Mouse (Mus musculus): ENCODE data around the gene Ccdc191. TPM values are rescaled to one million over a fixed set of nuclear protein-coding genes. Genes with fewer than 3 reads are reported as not detected.

Ccdc191 gene
- polyA plus RNA-seq, 1 experiment from 2014 or later: 9.8 TPM

GRCm38 (mm10) chr16:43894501-43894900 lies 4.9 kb downstream of the Ccdc191 start:
- no peaks in the 10 kb centered on the region for H3K27me3 ChIP-seq

GRCm38 (mm10) chr16:43900138-43900537 lies 10.5 kb downstream of the Ccdc191 start:
- H3K27me3 ChIP-seq: no peaks in the 10 kb centered on the region
- no peak for ATAC-seq (ENCODE audit: insufficient number of reproducible peaks, low FRiP score, low TSS enrichment, low read depth)
- no peaks in the 10 kb centered on the region for H3K36me3 ChIP-seq
- no peak overlapping the region for H3K27ac ChIP-seq
- no peak overlapping the region for H3K9ac ChIP-seq
- no peaks in the 10 kb centered on the region for H3K9me3 ChIP-seq
- no peak overlapping the region for H3K4me3 ChIP-seq
- 86% methylated on average over 4 of the region's 4 CpGs for WGBS
- no peak overlapping the region for H3K4me2 ChIP-seq
- H3K4me1 ChIP-seq: no peaks in the 10 kb centered on the region

More at GRCm38 (mm10) chr16:43894501-43894900, 4.9 kb downstream of the Ccdc191 start:
- ATAC-seq (ENCODE audit: insufficient number of reproducible peaks, low FRiP score, low TSS enrichment, low read depth): no peak
- no peak overlapping the region for H3K4me3 ChIP-seq
- H3K27ac ChIP-seq: no peak overlapping the region
- H3K36me3 ChIP-seq: no peaks in the 10 kb centered on the region
- no peak overlapping the region for H3K4me2 ChIP-seq
- H3K9me3 ChIP-seq: no peaks in the 10 kb centered on the region
- no peak overlapping the region for H3K9ac ChIP-seq
- WGBS: 79% methylated on average over 8 of the region's 8 CpGs
- H3K4me1 ChIP-seq: peaks cover 5% of the 10 kb centered on the region

DNA sequence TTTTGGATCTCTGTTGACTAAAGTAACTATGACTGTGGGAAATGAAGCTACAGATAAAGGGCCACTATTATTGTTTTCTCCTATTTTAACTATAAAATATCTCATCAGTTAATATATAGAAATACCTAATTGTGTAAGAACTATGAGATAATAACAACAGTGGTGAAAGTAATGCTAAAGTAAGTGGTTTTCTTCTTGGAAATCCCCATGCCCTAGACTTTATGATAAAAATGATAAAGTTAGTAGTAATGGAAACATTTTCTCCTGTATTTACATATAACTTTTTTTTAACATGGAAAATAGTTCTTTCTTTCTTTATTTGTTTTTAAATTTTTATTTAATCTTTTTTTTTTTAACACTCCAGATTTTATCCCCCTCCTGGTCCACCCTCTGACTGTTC lies 11.0 kb downstream of the Ccdc191 start:
- Histone ChIP-seq H3K36me3 (no peaks in the 10 kb centered on the region), H3K4me1 (no peaks in the 10 kb centered on the region), H3K27me3 (no peaks in the 10 kb centered on the region), H3K4me3 (no peak overlapping the region), H3K27ac (no peak overlapping the region), H3K9me3 (no peaks in the 10 kb centered on the region), H3K4me2 (no peak overlapping the region), H3K9ac (no peak overlapping the region)
- no peak for ATAC-seq (ENCODE audit: insufficient number of reproducible peaks, low FRiP score, low TSS enrichment, low read depth)

DNA sequence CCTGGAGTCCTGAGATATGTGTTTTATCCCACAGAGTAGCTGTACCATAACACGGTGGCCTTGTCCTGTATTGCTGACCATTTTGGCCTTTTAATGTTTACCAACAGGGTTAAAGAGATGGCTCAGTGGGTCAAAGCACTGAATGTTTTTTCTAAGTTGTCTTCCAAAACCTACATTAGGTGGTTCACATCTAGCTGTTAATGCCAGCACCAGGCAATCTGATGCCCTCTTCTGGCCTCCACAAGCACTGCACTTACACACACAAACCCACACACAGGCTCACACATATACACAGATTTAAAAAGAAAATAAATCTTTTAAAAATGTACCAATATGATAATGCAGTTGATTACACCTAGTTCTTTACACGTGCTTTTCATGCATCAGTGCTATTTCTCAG lies 19.3 kb downstream of the Ccdc191 start:
- Histone ChIP-seq H3K9ac (no peak overlapping the region), H3K4me1 (no peaks in the 10 kb centered on the region), H3K4me2 (no peak overlapping the region), H3K27ac (no peak overlapping the region), H3K4me3 (no peak overlapping the region), H3K9me3 (no peaks in the 10 kb centered on the region), H3K27me3 (no peaks in the 10 kb centered on the region), H3K36me3 (peaks cover 6% of the 10 kb centered on the region; the same call in 1 of the 2 replicates)
- ATAC-seq (ENCODE audit: insufficient number of reproducible peaks, low FRiP score, low TSS enrichment, low read depth): no peak
- WGBS: 87% methylated on average over 2 of the region's 2 CpGs

DNA sequence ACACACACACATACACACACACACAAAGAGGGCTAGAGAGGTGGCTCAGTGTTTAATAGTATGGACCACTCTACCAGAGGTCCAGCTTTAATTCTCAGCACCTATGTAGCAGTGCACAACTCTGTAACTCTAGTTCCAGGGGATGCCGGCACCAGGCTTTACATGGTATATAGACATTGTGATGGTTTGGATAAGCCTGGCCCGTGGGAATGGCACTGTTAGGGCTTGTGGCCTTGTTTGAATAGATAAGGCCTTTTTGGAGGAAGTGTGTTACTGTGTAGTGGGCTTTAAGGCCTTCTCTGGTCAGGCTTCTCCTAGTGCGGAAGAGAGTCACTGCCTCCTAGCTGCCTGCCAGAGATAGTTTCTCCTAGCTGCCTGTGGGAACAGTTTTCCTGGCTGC lies 29.3 kb downstream of the Ccdc191 start:
- 91% methylated on average over 3 of the region's 3 CpGs for WGBS
- no peak overlapping the region for H3K27ac ChIP-seq
- no peak overlapping the region for H3K4me3 ChIP-seq
- H3K27me3 ChIP-seq: no peaks in the 10 kb centered on the region
- H3K9me3 ChIP-seq: no peaks in the 10 kb centered on the region
- no peak overlapping the region for H3K4me2 ChIP-seq
- no peak overlapping the region for H3K9ac ChIP-seq
- H3K4me1 ChIP-seq: no peaks in the 10 kb centered on the region
- no peaks in the 10 kb centered on the region for H3K36me3 ChIP-seq
- ATAC-seq (ENCODE audit: insufficient number of reproducible peaks, low FRiP score, low TSS enrichment, low read depth): no peak

DNA sequence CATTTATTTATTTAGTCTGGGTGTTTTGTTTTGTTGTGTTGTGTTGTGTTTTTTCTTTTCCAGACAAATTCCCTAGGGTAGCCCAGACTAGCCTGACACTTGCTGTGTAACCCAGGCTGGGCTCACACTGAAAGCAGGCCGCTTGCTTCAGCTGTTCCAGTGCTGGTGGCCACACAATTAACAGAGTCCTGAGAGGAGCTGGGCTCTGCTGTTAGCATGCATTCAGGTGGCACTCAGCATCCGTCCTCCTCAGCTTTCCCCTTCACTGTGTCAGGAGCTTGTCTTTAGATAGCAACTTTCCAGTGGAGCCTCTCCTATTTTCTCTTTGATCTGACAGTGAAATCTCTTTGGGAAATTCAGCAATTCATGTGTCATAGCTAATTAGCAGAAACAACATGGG lies 32.4 kb downstream of the Ccdc191 start:
- Histone ChIP-seq H3K27me3 (no peaks in the 10 kb centered on the region), H3K9ac (no peak overlapping the region), H3K27ac (no peak overlapping the region), H3K9me3 (no peaks in the 10 kb centered on the region), H3K4me1 (no peaks in the 10 kb centered on the region), H3K4me3 (no peak overlapping the region), H3K36me3 (no peaks in the 10 kb centered on the region), H3K4me2 (no peak overlapping the region)
- WGBS: 62% methylated on average over 2 of the region's 2 CpGs
- no peak for ATAC-seq (ENCODE audit: insufficient number of reproducible peaks, low FRiP score, low TSS enrichment, low read depth)

- no peak for ATAC-seq (ENCODE audit: insufficient number of reproducible peaks, low FRiP score, low TSS enrichment, low read depth)
- 68% methylated on average over 3 of the region's 3 CpGs for WGBS
- H3K36me3 ChIP-seq: no peaks in the 10 kb centered on the region
- no peaks in the 10 kb centered on the region for H3K4me1 ChIP-seq
- H3K9ac ChIP-seq: no peak overlapping the region
- H3K9me3 ChIP-seq: no peaks in the 10 kb centered on the region
- no peak overlapping the region for H3K27ac ChIP-seq
- H3K4me3 ChIP-seq: no peak overlapping the region
- H3K4me2 ChIP-seq: no peak overlapping the region
- H3K27me3 ChIP-seq: no peaks in the 10 kb centered on the region
Observed at GRCm38 (mm10) chr16:43922630-43923029, 33.0 kb downstream of the Ccdc191 start.

DNA sequence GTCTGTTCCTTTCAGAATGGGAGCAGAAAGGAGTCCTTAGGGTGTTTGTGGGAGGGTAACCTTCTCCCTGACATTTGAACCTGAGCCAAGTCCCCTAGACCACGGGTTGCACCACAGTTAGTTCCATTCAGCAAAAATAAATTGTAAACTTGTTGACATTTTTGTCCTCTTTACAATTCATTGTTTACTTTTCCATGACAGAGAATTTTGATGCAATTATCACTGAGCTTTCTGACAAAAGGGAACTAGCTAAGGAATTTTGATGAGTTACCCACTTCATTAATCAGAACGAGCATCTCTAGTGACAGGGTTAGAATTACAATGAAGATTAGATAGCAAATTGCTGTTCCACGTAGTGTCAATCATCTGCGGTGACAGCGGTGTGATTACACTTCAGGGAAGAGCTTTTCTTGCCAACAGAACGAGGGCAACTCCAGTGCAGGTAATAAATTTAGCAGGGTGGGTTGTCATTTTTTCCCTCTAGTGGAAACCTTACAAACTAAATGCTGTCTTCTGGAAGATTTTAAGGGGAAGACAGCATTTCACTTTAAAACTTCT lies 35.5 kb downstream of the Ccdc191 start:
- Histone ChIP-seq H3K9me3 (no peaks in the 10 kb centered on the region), H3K4me3 (no peak overlapping the region), H3K27me3 (no peaks in the 10 kb centered on the region), H3K4me2 (no peak overlapping the region), H3K4me1 (no peaks in the 10 kb centered on the region), H3K36me3 (no peaks in the 10 kb centered on the region), H3K27ac (no peak overlapping the region), H3K9ac (no peak overlapping the region)
- WGBS: 71% methylated on average over 6 of the region's 6 CpGs
- no peak for ATAC-seq (ENCODE audit: insufficient number of reproducible peaks, low FRiP score, low TSS enrichment, low read depth)

GRCm38 (mm10) chr16:43925846-43926245 lies 36.2 kb downstream of the Ccdc191 start:
- Histone ChIP-seq H3K9ac (no peak overlapping the region), H3K4me2 (no peak overlapping the region), H3K4me1 (no peaks in the 10 kb centered on the region), H3K27ac (no peak overlapping the region), H3K27me3 (no peaks in the 10 kb centered on the region), H3K9me3 (no peaks in the 10 kb centered on the region), H3K4me3 (no peak overlapping the region), H3K36me3 (no peaks in the 10 kb centered on the region)
- ATAC-seq (ENCODE audit: insufficient number of reproducible peaks, low FRiP score, low TSS enrichment, low read depth): no peak
- WGBS: 65% methylated on average over 1 of the region's 1 CpGs

GRCm38 (mm10) chr16:43926341-43926859 lies 36.8 kb downstream of the Ccdc191 start, which contains the start of gene Qtrt2:
Qtrt2 (minus strand) TSS chr16:43926809.
- Histone ChIP-seq H3K27me3 (no peaks in the 10 kb centered on the region), H3K4me1 (no peaks in the 10 kb centered on the region), H3K27ac (no peak within 1 kb of the TSS), H3K4me3 (no peak within 1 kb of the TSS), H3K36me3 (no peaks in the 10 kb centered on the region), H3K4me2 (no peak within 1 kb of the TSS), H3K9me3 (no peaks in the 10 kb centered on the region), H3K9ac (no peak within 1 kb of the TSS)
- ATAC-seq (ENCODE audit: insufficient number of reproducible peaks, low FRiP score, low TSS enrichment, low read depth): no peak
- WGBS: 64% methylated on average over 6 of the region's 6 CpGs

DNA sequence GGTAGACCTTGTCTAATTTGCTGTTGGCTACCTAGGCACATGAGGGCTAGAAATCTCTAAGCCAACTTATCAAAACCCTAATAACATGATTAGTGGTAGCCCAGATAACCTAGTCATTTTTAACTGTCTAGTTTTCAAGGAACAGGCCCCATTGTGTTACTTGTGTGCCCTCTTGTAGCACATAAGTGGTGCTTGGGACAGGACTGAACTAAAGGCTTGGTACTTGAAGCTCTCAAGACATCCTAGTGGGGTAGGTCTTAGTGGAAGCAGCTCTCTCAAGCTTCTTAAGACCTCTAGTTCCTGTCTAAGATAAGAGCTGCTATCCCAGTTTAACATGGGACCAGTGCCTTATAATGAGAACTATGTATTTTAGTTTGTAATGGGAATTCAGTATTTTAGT lies 41.0 kb downstream of the Ccdc191 start:
- Histone ChIP-seq H3K9ac (no peak overlapping the region), H3K4me2 (no peak overlapping the region), H3K4me1 (no peaks in the 10 kb centered on the region), H3K4me3 (no peak overlapping the region), H3K9me3 (no peaks in the 10 kb centered on the region), H3K27ac (no peak overlapping the region), H3K27me3 (no peaks in the 10 kb centered on the region), H3K36me3 (no peaks in the 10 kb centered on the region)
- no peak for ATAC-seq (ENCODE audit: insufficient number of reproducible peaks, low FRiP score, low TSS enrichment, low read depth)

- no peaks in the 10 kb centered on the region for H3K36me3 ChIP-seq
- no peak overlapping the region for H3K4me2 ChIP-seq
- no peaks in the 10 kb centered on the region for H3K4me1 ChIP-seq
- ATAC-seq (ENCODE audit: insufficient number of reproducible peaks, low FRiP score, low TSS enrichment, low read depth): no peak
- H3K27ac ChIP-seq: no peak overlapping the region
- 61% methylated on average over 3 of the region's 3 CpGs for WGBS
- H3K27me3 ChIP-seq: no peaks in the 10 kb centered on the region
- no peaks in the 10 kb centered on the region for H3K9me3 ChIP-seq
- H3K4me3 ChIP-seq: no peak overlapping the region
- H3K9ac ChIP-seq: no peak overlapping the region
Observed at GRCm38 (mm10) chr16:43931502-43931901, 41.9 kb downstream of the Ccdc191 start.

- Histone ChIP-seq H3K4me1 (no peaks in the 10 kb centered on the region), H3K4me2 (no peak overlapping the region), H3K9me3 (no peaks in the 10 kb centered on the region), H3K27ac (no peak overlapping the region), H3K4me3 (no peak overlapping the region), H3K36me3 (no peaks in the 10 kb centered on the region), H3K27me3 (no peaks in the 10 kb centered on the region), H3K9ac (no peak overlapping the region)
- WGBS: 74% methylated on average over 7 of the region's 7 CpGs
- ATAC-seq (ENCODE audit: insufficient number of reproducible peaks, low FRiP score, low TSS enrichment, low read depth): no peak
Observed at GRCm38 (mm10) chr16:43932319-43932718, 42.7 kb downstream of the Ccdc191 start.
